In the genomic region with DNA sequence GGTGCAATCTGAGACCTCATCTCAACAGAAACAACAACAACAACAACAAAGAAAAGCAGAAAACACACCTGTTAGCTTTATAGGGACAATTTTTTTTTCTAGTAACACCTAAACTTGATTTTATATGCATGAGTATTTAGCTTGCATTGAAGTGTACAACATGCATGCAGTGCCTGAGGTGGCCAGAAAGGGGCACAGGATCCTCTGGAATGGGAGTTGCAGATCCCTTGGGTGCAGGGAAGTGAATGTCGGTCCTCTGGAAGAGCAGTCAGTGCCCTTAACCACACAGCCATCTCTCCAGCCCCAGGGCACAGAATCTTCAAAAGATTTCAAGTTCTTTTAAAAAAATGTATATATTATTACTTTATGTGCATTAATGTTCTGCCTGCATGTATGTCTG, we compare ENCODE assay signal across 9 mouse cellular contexts. TPM values are rescaled to one million over a fixed set of nuclear protein-coding genes. Genes with fewer than 3 reads are reported as not detected.
DNase-seq lines count a peak whose midpoint lies in the region; ATAC-seq and TF ChIP-seq lines count a peak whose summit lies in the region.
"Had no signal": no experiment of that assay in that cellular context is flagged by ENCODE, and none has a peak within 500 bp of the region (broad histone marks: within the 10 kb centered on the region; RNA-seq: fewer than 3 reads in every experiment).

No protein-coding gene starts in this region.

- no peaks in the 10 kb centered on the region for H3K27me3 ChIP-seq in neural tube, embryonic 11.5 days (ENCODE audit: control insufficient read depth, insufficient read depth, low read length)
- H3K27me3 ChIP-seq in limb, embryonic 12.5 days, result no peaks in the 10 kb centered on the region
- no peaks in the 10 kb centered on the region for H3K27me3 ChIP-seq in stomach, embryonic 16.5 days (ENCODE audit: control insufficient read depth, insufficient read depth, low read length)

- peak overlapping the region; percentile 62 for H3K4me3 ChIP-seq in neural tube, embryonic 11.5 days (ENCODE audit: low read depth, low read length)
- H3K4me3 ChIP-seq in embryonic fibroblast, embryonic 13.5 days (ENCODE audit: insufficient read depth, low read length), result peak overlapping the region; percentile 92
- peak overlapping the region; percentile 74 for H3K4me3 ChIP-seq in limb, embryonic 12.5 days (replicated peaks)
- peak overlapping the region; percentile 76 for H3K4me3 ChIP-seq in stomach, embryonic 16.5 days (replicated peaks; ENCODE audit: low read length)

- no peak for TF ChIP-seq POLR2A in embryonic fibroblast, embryonic 13.5 days (IDR thresholded peaks at IDR 0.05; ENCODE audit: low read depth, low read length)

- H3K9me3 ChIP-seq in neural tube, embryonic 11.5 days (ENCODE audit: control insufficient read depth, low read length), result no peaks in the 10 kb centered on the region
- no peaks in the 10 kb centered on the region for H3K9me3 ChIP-seq in limb, embryonic 12.5 days
- H3K9me3 ChIP-seq in stomach, embryonic 16.5 days (replicated peaks; ENCODE audit: control insufficient read depth, low read length), result no peaks in the 10 kb centered on the region

- H3K36me3 ChIP-seq in neural tube, embryonic 11.5 days (ENCODE audit: control insufficient read depth, insufficient read depth, low read length), result no peaks in the 10 kb centered on the region
- H3K36me3 ChIP-seq in limb, embryonic 12.5 days, result peaks cover 39% of the 10 kb centered on the region
- H3K36me3 ChIP-seq in stomach, embryonic 16.5 days (ENCODE audit: control insufficient read depth, insufficient read depth, low read length), result 0 out of 2 replicates have a peak, but pooled peaks cover 4% of the 10 kb centered on the region

- no peak for DNase-seq in neural tube, embryonic 11.5 days (ENCODE audit: low spot score)
- DNase-seq in neural tube, embryonic 10.5 days (ENCODE audit: extremely low spot score, low spot score), result no peak
- no peak for DNase-seq in gastrocnemius, postnatal 36 days
- no peak for DNase-seq in kidney, adult 11 months

- no peak overlapping the region for H3K27ac ChIP-seq in neural tube, embryonic 11.5 days (ENCODE audit: low read depth, low read length)
- H3K27ac ChIP-seq in embryonic fibroblast, embryonic 13.5 days (ENCODE audit: insufficient read depth, low read length), result no peak overlapping the region
- H3K27ac ChIP-seq in limb, embryonic 12.5 days, result no peak overlapping the region
- H3K27ac ChIP-seq in stomach, embryonic 16.5 days (ENCODE audit: low read length), result no peak overlapping the region

- peak overlapping the region; percentile 71 for H3K4me2 ChIP-seq in neural tube, embryonic 11.5 days (ENCODE audit: low read depth)
- peak overlapping the region; percentile 81 for H3K4me2 ChIP-seq in limb, embryonic 12.5 days
- H3K4me2 ChIP-seq in stomach, embryonic 16.5 days (ENCODE audit: low read depth, low read length), result peak overlapping the region; percentile 79

- peak; percentile 28; the same call in 1 of the 2 replicates for TF ChIP-seq CTCF in embryonic fibroblast, embryonic 13.5 days (IDR thresholded peaks at IDR 0.05; ENCODE audit: borderline replicate concordance, insufficient read depth, low read length)

- 27% methylated on average over 1 of the region's 1 CpGs for WGBS in neural tube, embryonic 11.5 days
- 41% methylated on average over 1 of the region's 1 CpGs for WGBS in limb, embryonic 12.5 days
- 24% methylated on average over 1 of the region's 1 CpGs for WGBS in stomach, embryonic 16.5 days

- peaks cover 8% of the 10 kb centered on the region for H3K4me1 ChIP-seq in neural tube, embryonic 11.5 days (ENCODE audit: control insufficient read depth, insufficient read depth, low read length)
- no peaks in the 10 kb centered on the region for H3K4me1 ChIP-seq in embryonic fibroblast, embryonic 13.5 days (ENCODE audit: control insufficient read depth, insufficient read depth, low read length)
- peaks cover 32% of the 10 kb centered on the region for H3K4me1 ChIP-seq in limb, embryonic 12.5 days (replicated peaks)
- H3K4me1 ChIP-seq in stomach, embryonic 16.5 days (ENCODE audit: control insufficient read depth, insufficient read depth, low read length), result peaks cover 22% of the 10 kb centered on the region

- ATAC-seq in neural tube, embryonic 11.5 days (ENCODE audit: insufficient read depth, low FRiP score, low TSS enrichment), result no peak
- no peak for ATAC-seq in limb, embryonic 12.5 days (ENCODE audit: insufficient number of reproducible peaks, insufficient read depth, low FRiP score, low TSS enrichment, low read depth)
- ATAC-seq in stomach, embryonic 16.5 days (ENCODE audit: insufficient read depth, low FRiP score), result no peak
- no peak for ATAC-seq in megakaryocyte progenitor cell, adult 5-6 weeks (replicated peaks; ENCODE audit: poor library complexity)

- H3K9ac ChIP-seq in neural tube, embryonic 11.5 days (ENCODE audit: low read length), result no peak overlapping the region
- H3K9ac ChIP-seq in limb, embryonic 12.5 days (replicated peaks), result peak overlapping the region; percentile 88
- H3K9ac ChIP-seq in stomach, embryonic 16.5 days (ENCODE audit: low read length), result 0 out of 2 replicates have a peak overlapping the region, but pooled peaks have one; percentile 11

- intact Hi-C loops in gastrocnemius, postnatal 36 days (cut with DNase I), result no loop called here

RNA-seq across cellular contexts. Expression of a gene that starts 1.4 kb away (rescaled TPM):
- 75.2 and 79.9 TPM in 2 replicates for polyA plus RNA-seq in neural tube, embryonic 11.5 days (2014; fragmentation: Nextera tagmentation; extraction: Ambion mirVana)
- 19.7 and 29.7 TPM in 2 replicates for polyA plus RNA-seq in embryonic fibroblast, embryonic 13.5 days (2011; ENCODE audit: insufficient read length, low read depth, missing spikeins)
- 91.5 and 91.9 TPM in 2 replicates for polyA plus RNA-seq in limb, embryonic 12.5 days (2016; fragmentation: Nextera tagmentation; extraction: Ambion mirVana)
- 49.6 and 50.4 TPM in 2 replicates for polyA plus RNA-seq in stomach, embryonic 16.5 days (2015; fragmentation: Nextera tagmentation; extraction: Ambion mirVana)
- 10 to 100 TPM in 1 of 2 experiments, 1 to 10 TPM in 1; 8.6 to 11.6 TPM for total RNA-seq in gastrocnemius, postnatal 36 days (2021)
- 60.9 and 76.7 TPM in 2 replicates for total RNA-seq in megakaryocyte progenitor cell, adult 5-6 weeks (2015)
- total RNA-seq in megakaryocyte progenitor cell, adult 5-6 weeks (2017), result 57.4 and 61.3 TPM in 2 replicates

RNA-seq across cellular contexts. Expression of a gene that starts 23.3 kb away (rescaled TPM):
- not detected in 2 replicates for polyA plus RNA-seq in neural tube, embryonic 11.5 days (2014; fragmentation: Nextera tagmentation; extraction: Ambion mirVana)
- not detected in 2 replicates for polyA plus RNA-seq in embryonic fibroblast, embryonic 13.5 days (2011; ENCODE audit: insufficient read length, low read depth, missing spikeins)
- not detected in 2 replicates for polyA plus RNA-seq in limb, embryonic 12.5 days (2016; fragmentation: Nextera tagmentation; extraction: Ambion mirVana)
- polyA plus RNA-seq in stomach, embryonic 16.5 days (2015; fragmentation: Nextera tagmentation; extraction: Ambion mirVana), result not detected in 2 replicates
- total RNA-seq in gastrocnemius, postnatal 36 days (2021), result not detected
- not detected in 2 replicates for total RNA-seq in megakaryocyte progenitor cell, adult 5-6 weeks (2015)
- 0.44 TPM in 1 of 2 replicates, not detected in the other for total RNA-seq in megakaryocyte progenitor cell, adult 5-6 weeks (2017)
- polyA plus RNA-seq: gonadal fat pad, adult 2 months had no signal

RNA-seq across cellular contexts. Expression of a gene that starts 38.0 kb away (rescaled TPM):
- polyA plus RNA-seq in neural tube, embryonic 11.5 days (2014; fragmentation: Nextera tagmentation; extraction: Ambion mirVana), result 3.9 and 4.0 TPM in 2 replicates
- 10.4 and 12.1 TPM in 2 replicates for polyA plus RNA-seq in embryonic fibroblast, embryonic 13.5 days (2011; ENCODE audit: insufficient read length, low read depth, missing spikeins)
- polyA plus RNA-seq in limb, embryonic 12.5 days (2016; fragmentation: Nextera tagmentation; extraction: Ambion mirVana), result 2.7 and 3.0 TPM in 2 replicates
- 13.4 and 13.9 TPM in 2 replicates for polyA plus RNA-seq in stomach, embryonic 16.5 days (2015; fragmentation: Nextera tagmentation; extraction: Ambion mirVana)
- 10 to 100 TPM; 10.1 to 12.4 TPM for total RNA-seq in gastrocnemius, postnatal 36 days (2021)
- not detected in 2 replicates for total RNA-seq in megakaryocyte progenitor cell, adult 5-6 weeks (2015)
- total RNA-seq in megakaryocyte progenitor cell, adult 5-6 weeks (2017), result 0.07 TPM in 1 of 2 replicates, not detected in the other

RNA-seq across cellular contexts. Expression of a gene that starts 49.8 kb away (rescaled TPM):
- polyA plus RNA-seq in neural tube, embryonic 11.5 days (2014; fragmentation: Nextera tagmentation; extraction: Ambion mirVana), result 195 and 225 TPM in 2 replicates
- polyA plus RNA-seq in embryonic fibroblast, embryonic 13.5 days (2011; ENCODE audit: insufficient read length, low read depth, missing spikeins), result 94.7 and 135 TPM in 2 replicates
- polyA plus RNA-seq in limb, embryonic 12.5 days (2016; fragmentation: Nextera tagmentation; extraction: Ambion mirVana), result 192 and 199 TPM in 2 replicates
- 117 and 127 TPM in 2 replicates for polyA plus RNA-seq in stomach, embryonic 16.5 days (2015; fragmentation: Nextera tagmentation; extraction: Ambion mirVana)
- 10 to 100 TPM; 75.1 to 81.4 TPM for total RNA-seq in gastrocnemius, postnatal 36 days (2021)
- 47.6 and 50.3 TPM in 2 replicates for total RNA-seq in megakaryocyte progenitor cell, adult 5-6 weeks (2015)
- 65.1 and 83.0 TPM in 2 replicates for total RNA-seq in megakaryocyte progenitor cell, adult 5-6 weeks (2017)

RNA-seq across cellular contexts. Expression of a gene that starts 53.0 kb away (rescaled TPM):
- 3.4 and 4.4 TPM in 2 replicates for polyA plus RNA-seq in neural tube, embryonic 11.5 days (2014; fragmentation: Nextera tagmentation; extraction: Ambion mirVana)
- polyA plus RNA-seq in embryonic fibroblast, embryonic 13.5 days (2011; ENCODE audit: insufficient read length, low read depth, missing spikeins), result 46.5 and 57.1 TPM in 2 replicates
- 7.0 and 7.7 TPM in 2 replicates for polyA plus RNA-seq in limb, embryonic 12.5 days (2016; fragmentation: Nextera tagmentation; extraction: Ambion mirVana)
- 22.0 and 22.7 TPM in 2 replicates for polyA plus RNA-seq in stomach, embryonic 16.5 days (2015; fragmentation: Nextera tagmentation; extraction: Ambion mirVana)
- 10 to 100 TPM; 82.6 to 95.2 TPM for total RNA-seq in gastrocnemius, postnatal 36 days (2021)
- total RNA-seq in megakaryocyte progenitor cell, adult 5-6 weeks (2015), result 18.6 and 20.0 TPM in 2 replicates
- 36.8 and 38.4 TPM in 2 replicates for total RNA-seq in megakaryocyte progenitor cell, adult 5-6 weeks (2017)
